Mouse (Mus musculus) neutrophil, adult 5-6 weeks (primary cell): ENCODE data around the gene Rnf181. TPM values are rescaled to one million over a fixed set of nuclear protein-coding genes. Genes with fewer than 3 reads are reported as not detected.

Experiments used
- ATAC-seq: fragments of 151-379, 151-347 bp; 2 replicates; pipeline ENCODE4 v1.8.0; 2017; ENCODE audit warnings: mild to moderate bottlenecking, moderate TSS enrichment; ENCODE audit not compliant: insufficient number of reproducible peaks, poor library complexity, low FRiP score, severe bottlenecking; ENCODE audit errors: extremely low read depth
- total RNA-seq: library from RNA; stranded (forward); fragments of 200-1000 nt; gene quantifications from 2 replicates; pipeline ENCODE4 v1.2.3, GENCODE M21; 2017

The Rnf181 gene
- total RNA-seq, 1 experiment from 2014 or later: 79.3 TPM

GRCm38 (mm10) chr6:72364985-72365384, 1.8 kb downstream of the Rnf181 start:
- ATAC-seq: no peak

DNA sequence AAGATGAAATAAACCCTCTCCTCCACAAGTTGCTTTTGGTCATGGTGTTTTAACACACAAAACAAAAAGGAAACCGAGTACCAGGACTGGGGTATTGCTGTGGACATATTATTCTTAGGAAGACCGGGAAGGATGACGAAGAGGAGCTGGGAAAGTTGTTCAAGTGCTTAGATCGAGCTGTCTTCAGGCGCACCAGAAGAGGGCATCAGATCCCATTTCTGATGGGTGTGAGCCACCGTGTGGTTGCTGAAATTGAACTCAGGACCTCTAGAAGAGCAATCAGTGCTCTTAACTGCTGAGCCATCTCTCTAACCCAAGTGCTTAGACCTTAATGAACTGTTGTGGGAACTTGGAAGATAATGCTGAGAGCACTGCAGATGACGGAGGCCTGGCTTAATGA, 2.7 kb downstream of the Rnf181 start:
- no peak for ATAC-seq

DNA sequence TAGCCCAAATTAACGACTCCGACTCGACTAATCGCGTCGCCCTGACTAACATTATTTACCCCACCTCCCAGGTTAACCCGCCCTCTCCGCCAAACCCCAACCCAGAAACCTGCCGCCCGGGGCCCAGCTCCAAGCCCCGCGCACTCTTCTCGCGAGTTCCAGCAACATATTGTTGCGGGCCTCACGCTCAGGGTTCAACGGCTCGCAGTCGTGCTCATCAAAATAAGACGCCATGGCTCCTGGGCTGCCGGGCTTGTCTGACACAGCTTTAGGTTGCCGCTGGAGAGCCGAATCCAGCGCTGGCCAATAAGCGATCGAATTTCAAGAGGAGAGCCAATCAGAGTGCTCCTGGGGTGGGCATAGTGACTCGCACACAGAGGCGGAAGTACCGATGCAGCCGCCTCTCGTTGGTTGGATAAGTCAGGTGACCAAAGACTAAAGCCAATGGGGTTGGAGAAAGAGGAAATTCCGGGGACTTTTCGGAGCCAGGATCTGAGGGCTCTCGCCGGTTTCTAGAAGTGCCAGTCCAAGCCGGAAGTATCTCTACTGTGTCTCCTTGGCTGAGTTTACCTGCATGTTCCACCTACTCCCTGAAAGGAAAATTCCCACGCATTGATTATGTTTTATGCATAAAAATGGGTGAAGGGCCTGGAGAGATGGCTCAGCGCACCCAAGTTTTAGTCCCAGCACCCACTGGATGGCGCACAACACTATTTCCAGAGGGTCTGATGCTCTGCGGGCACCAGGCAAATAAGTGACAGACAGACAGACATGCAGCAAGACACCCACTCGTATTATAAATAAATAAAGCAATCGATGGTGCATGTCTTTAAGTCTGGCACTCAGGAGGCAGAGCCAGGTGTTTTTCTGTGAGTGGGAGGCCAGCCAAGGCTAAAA, 4.4 kb downstream of the Rnf181 start:
- ATAC-seq: peak; percentile 99

GRCm38 (mm10) chr6:72361121-72361551, 5.6 kb downstream of the Rnf181 start:
- no peak for ATAC-seq

DNA sequence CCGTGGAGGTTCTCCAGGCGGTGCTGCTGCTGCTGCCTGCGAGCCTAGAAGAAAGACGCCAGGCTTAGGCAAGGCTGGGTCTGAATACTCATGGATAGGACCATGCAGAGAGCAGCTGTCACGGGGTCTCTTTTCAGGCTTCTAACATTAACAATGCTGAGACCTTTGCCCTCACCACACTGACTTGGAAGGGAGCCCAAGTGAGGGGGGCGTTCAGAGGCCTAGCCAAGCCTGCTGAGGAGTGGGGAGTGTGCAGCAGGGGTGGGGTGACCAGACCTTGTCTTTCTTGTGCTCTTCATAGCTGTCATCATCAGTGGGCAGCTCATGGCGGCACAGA, 6.2 kb downstream of the Rnf181 start:
- no peak for ATAC-seq

DNA sequence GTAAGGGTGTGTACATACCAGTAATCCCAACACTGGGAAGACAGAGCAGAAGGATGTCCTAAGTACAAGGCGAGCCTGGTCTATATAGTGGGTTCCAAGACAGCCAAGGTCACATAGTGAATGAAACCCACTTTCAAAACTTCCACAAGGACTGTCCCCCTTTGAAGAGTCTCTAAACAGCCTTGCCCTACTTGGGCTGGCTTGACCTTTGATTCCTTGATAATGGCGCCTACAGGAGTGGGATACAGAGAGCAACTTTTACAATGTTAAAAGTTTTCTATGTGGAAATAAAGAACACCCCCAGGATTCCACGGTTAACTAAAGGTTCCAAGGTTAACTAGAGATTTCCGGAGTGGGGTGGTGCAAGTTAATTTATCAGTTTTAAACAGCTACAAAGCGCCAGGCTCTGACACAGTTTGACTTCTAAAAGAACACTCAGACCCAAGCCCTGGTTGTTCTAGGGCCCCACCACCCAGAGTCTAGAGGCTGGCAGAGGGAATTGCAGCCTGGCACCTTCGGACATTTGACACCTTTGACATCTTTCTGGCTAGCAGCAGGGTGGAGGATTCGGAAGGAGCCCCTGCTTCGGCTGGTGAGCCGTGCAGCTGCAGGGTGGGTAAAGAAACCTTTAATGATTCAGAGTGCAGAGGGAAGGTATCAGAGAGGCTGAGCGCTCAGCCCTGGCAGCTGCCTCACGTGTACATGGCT, 6.7 kb downstream of the Rnf181 start:
- no peak for ATAC-seq

DNA sequence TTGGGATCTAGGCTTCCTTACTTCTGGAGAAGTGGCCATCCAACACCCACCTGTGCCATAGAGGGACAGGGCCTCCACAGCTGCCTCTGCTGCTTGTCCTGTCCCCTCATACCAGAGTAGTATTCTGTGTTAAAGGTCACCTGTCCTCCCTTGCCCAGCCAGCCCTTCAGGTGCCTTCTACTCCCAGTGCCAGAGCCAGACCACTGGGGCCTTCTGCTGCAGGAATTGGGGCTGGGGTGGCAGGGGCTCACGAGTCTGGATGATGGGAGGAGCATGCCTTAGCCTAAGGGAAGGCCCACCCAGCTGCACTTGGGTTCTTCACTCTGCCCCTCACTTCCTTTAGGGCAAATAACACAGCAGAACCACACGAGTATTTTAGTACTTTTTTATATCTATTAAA, 7.4 kb downstream of the Rnf181 start:
- no peak for ATAC-seq

DNA sequence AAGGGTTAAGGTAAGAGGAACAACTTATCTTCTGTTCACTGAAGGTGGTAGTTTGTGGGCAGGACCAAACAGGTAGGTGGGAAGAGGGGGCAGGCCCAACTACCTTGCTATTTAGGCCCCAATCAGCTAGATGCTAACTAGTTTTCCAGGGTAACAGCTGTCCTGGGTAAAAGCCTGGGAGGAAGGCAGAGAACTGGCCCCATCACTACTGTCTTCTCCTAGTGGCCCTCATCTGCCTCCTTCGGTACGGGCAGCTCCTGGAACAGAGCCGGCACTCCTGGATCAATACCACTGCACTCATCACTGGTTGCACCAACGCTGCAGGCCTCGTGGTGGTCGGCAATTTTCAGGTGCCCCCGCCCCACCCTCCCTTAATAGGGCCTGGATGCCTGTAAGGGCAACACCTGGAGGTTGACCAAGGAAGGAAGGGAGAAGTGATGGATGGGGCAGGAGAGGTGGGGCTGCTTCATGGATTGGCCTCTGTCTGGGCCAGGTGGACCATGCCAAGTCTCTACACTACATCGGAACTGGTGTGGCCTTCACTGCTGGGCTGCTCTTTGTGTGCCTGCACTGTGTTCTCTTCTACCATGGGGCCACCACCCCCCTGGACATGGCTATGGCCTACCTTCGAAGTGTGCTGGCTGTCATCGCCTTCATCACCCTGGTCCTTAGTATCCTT, 8.5 kb downstream of the Rnf181 start:
- ATAC-seq: no peak

DNA sequence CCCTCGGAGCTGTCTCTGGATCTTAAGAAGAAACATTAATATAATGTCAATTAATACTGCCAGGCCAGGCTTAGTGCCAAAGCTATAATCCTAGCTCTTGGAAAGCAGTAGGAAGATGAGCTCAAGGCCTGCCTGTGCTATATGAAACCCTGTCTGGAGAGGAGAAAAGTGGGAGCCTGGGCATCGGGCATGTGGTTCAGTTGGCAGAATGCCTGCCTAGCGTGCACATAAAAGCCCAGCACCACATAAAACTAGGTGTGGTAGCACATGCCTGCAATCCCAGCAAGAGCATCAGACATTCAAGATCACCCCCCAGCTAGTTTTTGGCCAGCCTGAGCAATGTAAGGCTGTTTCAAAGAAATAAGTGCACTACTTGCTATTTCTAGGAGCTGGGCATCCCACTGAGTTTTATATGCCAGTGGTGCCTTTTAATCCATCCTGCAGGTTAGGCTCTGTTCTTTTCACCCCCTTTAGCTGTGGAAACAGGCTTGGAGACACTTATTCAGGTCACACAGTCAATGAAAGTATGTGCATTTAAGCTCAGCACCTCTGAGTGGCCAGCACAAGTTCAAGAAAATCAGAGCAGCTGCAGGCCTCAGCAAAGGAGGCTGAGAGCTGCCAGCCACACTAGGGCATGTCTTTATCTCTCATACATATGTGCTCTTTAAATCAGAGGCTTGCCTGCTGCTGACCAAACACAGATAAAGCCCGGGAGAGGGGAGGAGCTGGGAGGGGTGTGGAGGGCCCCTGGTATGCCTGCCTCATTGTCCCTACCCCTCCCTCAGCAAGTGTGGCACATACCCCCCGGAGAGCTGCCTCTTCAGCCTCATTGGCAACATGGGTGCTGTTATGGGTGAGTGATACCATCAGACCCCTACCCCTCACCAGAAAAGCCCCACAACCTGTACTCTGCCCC, 9.3 kb downstream of the Rnf181 start:
- ATAC-seq: no peak

DNA sequence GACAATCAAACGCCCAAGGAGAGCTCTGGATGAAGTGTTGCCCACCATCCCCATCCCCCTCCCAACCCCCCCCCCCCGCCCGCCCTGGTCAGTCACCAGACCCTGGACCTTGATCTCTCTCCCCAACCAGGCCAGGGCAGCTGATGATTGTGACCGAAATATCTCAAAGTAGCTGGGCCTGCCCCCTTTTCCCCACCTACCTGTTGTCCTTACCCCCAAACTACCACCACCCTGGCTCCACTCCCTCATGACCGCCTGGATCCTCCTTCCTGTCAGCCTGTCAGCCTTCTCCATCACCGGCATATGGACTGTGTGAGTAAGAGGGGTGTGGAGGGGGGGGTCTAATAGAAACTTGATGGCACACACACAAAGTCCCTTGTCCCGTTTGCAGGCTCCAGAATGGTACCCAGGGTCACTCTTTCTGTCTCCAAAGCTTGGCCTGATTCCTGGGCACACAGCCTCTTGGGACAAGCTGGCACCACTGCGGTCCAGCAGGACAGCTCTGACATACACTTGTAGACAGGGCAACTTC, 10.7 kb downstream of the Rnf181 start:
- no peak for ATAC-seq

DNA sequence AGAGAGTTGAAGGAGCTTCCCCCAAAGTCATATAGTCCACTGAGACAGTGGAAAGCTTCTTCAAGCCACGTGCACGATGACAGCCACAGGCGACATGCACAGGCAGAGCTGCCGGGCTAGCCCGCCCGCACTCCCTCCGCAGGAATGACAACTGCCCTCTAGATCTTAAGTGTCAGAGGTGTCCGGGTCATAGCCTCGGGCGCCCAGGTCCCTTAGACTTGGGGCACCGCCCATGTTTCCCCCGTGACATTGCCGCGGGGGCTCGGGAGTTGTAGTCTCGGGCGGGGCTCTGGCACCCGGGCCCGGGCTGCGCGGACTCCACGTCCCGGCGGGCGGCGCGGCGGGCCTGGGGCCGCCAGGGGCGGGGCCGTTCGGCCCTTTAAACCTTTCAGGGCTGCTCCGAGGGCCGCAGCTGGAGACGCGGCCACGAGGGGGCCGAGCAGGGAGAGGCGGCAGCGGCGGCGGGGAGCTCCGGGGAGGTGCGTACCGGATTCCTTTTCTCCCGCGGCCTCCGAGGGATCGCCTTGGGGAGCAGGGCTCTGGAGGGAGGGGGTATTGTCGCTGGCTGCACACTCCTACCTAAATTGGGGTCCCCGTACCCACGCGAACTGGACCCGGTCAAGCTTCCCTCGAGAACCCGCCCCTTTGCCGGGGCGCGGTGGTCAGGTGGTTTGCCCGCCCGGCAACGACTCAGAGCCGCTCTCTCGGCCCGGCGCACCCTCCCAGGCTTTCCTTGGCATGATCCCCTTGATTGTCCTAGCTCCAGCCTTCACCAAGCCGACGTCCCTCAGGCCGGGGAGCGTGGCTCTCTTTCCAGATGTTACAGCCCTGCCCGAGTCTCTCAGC, 11.5 kb downstream of the Rnf181 start, which contains the start of gene Tmem150a:
Gene Tmem150a, plus strand, starts transcription at position 382 of the 846 bp plus-strand sequence.
- peak; percentile 50 for ATAC-seq

DNA sequence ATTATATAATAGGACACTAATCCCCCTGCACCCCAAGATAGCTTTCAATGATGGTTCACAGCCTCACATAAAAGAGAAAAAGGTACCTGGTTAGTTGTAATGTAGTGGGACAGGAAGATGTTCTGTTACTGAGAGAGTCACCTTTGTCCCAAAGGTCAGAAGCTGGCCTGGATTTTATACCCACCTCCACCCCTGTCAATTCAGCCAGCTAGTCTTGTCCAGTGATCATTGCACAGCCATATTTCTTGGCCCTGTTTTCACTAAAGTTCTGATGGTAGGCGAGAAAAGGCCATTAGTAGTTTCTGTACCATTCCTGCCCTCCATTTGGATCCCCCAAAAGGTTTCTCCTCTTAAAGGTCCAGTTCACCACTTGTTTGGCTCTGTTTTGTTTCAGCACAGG, 12.7 kb downstream of the Rnf181 start:
- no peak for ATAC-seq

GRCm38 (mm10) chr6:72352636-72353405, 13.9 kb downstream of the Rnf181 start:
- no peak for ATAC-seq

DNA sequence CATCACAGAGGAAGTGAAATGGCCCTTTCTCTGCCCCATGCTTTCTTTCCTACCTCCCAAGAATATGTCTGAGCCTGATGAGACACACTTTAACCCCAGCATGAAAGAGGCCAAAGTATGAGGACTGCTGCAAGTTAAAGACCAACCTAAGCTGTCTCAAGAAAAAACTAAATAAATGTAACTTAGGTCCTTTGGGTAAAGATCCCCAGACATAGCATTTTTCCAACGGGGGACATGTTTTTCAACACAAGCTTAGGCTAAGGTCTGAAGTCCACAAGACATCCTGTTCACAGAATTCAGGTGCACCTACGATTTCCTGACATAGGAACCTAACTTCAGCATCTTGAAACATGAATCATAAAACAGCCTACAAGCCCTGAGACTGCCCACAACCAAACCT, 16.5 kb downstream of the Rnf181 start:
- ATAC-seq: no peak

DNA sequence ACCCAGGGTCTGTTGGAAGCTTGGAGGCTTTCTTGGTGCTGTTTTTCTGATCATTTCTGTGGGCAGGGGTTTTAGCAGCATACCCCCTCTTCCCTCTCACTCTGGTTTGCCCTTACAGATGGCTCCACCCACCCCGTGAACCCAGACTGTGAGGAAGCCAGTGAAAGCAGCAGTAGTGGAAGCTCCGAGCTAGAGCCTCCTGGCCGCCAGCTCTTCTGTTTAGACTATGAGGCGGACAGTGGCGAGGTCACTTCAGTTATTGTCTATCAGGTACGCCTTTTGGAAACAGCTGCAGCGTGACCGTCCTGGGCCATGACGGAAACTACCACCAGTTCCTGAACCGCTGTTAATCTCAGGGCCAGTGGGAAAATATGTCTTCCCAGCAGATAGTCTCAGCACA, 18.3 kb downstream of the Rnf181 start:
- no peak for ATAC-seq

GRCm38 (mm10) chr6:72347166-72347941, 19.4 kb downstream of the Rnf181 start, which contains the start of gene 0610030E20Rik:
TSS of gene 0610030E20Rik (plus strand) at chr6:72347317.
- peak; percentile 59 for ATAC-seq
